Mouse (Mus musculus) lung, postnatal 0 days (tissue): Measurements from ENCODE around the gene 1700030K09Rik. TPM values are rescaled to one million over a fixed set of nuclear protein-coding genes. Genes with fewer than 3 reads are reported as not detected.

ENCODE experiments used
- ATAC-seq: fragments of 200-750 bp; cut with Nextera tagmentation; 2 replicates; pipeline ENCODE4 v1.8.0; 2017; ENCODE audit warnings: moderate library complexity
- DNase-seq: peaks from one replicate; pipeline ENCODE4 v3.0.0-alpha.2; 2016; ENCODE audit warnings: low spot score
- H3K27ac ChIP-seq: fragments of 300-500 bp; sonication (generic); 2 replicates; pipeline ENCODE4 v1.5.1; 2014; ENCODE audit warnings: antibody characterized with exemption, mild to moderate bottlenecking, low read length, mixed read lengths
- H3K27me3 ChIP-seq: fragments of 300-500 bp; sonication (generic); replicated peaks from 2 replicates; pipeline ENCODE4 v1.6.1; 2014; ENCODE audit warnings: low read length, mixed read lengths; ENCODE audit not compliant: insufficient read depth
- H3K36me3 ChIP-seq: fragments of 300-500 bp; sonication (generic); 2 replicates; pipeline ENCODE4 v1.6.1; 2014; ENCODE audit warnings: low read length, mixed read lengths; ENCODE audit not compliant: insufficient read depth
- H3K4me1 ChIP-seq: fragments of 300-500 bp; sonication (generic); 2 replicates; pipeline ENCODE4 v1.6.1; 2014; ENCODE audit warnings: antibody characterized with exemption, low read depth, low read length, mixed read lengths; ENCODE audit not compliant: insufficient read depth
- H3K4me2 ChIP-seq: fragments of 300-500 bp; sonication (generic); replicated peaks from 2 replicates; pipeline ENCODE4 v1.6.1; 2014; ENCODE audit warnings: low read depth, mild to moderate bottlenecking, low read length, moderate library complexity, mixed read lengths
- H3K4me3 ChIP-seq: fragments of 300-500 bp; sonication (generic); 2 replicates; pipeline ENCODE4 v1.5.1; 2014; ENCODE audit warnings: low read depth, low read length
- H3K9ac ChIP-seq: fragments of 300-500 bp; sonication (generic); replicated peaks from 2 replicates; pipeline ENCODE4 v1.6.1; 2014; ENCODE audit warnings: low read depth, mild to moderate bottlenecking
- H3K9me3 ChIP-seq: fragments of 300-500 bp; sonication (generic); 2 replicates; pipeline ENCODE4 v1.6.1; 2016; ENCODE audit warnings: low read length, mixed read lengths
- CTCF ChIP-seq: IDR thresholded peaks from 2 replicates; pipeline ENCODE4 v1.5.1; 2016; ENCODE audit warnings: antibody characterized with exemption, mild to moderate bottlenecking
- EP300 ChIP-seq: IDR thresholded peaks from 2 replicates; pipeline ENCODE4 v1.6.1; 2016; ENCODE audit warnings: antibody characterized with exemption, mild to moderate bottlenecking, control low read depth
- WGBS: fragments of 180-500 bp; shearing (Covaris S2); extraction: QIAGEN DNeasy Blood & Tissue Kit; methylation state at CpG from one replicate; pipeline ENCODE4 v1.1.7; 2014; 5-methylcytosine and 5-hydroxymethylcytosine counted together
- microRNA-seq: library from miRNA; unstranded; fragments of <30 nt; microRNA quantifications from one replicate; pipeline ENCODE4, GENCODE M21; 2016
- polyA plus RNA-seq: library from polyadenylated mRNA; unstranded; fragments of >200 nt; fragmentation: Nextera tagmentation; extraction: Ambion mirVana; gene quantifications from 2 replicates; pipeline ENCODE4 v1.2.1, GENCODE M21; 2015

The 1700030K09Rik gene
- polyA plus RNA-seq, 1 experiment from 2014 or later, result 9.0 TPM

DNA sequence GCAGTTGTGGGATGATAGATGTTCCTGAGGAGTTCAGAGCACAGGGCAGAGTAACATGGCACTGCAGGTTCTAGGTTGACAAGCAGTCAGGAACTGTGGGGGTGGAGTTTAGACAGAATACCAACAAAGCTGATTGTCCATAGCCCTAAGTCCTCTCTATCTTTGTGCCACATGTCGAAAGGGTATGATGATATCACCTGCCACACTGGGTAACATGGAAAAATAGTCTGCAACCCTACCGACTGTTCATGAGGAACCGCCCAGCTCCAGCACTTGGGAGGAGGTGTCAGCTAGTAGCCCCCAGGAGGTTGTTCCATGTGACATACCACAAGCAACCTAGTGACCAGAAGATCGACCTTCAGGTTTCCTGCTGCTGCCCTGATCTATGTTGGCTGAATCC, 54.8 kb downstream of the 1700030K09Rik start:
- no peak overlapping the region for H3K4me2 ChIP-seq
- 77% methylated on average over 4 of the region's 4 CpGs for WGBS
- no peak for ATAC-seq
- no peak overlapping the region for H3K27ac ChIP-seq
- H3K9ac ChIP-seq, result no peak overlapping the region
- H3K4me1 ChIP-seq, result no peaks in the 10 kb centered on the region
- no peaks in the 10 kb centered on the region for H3K9me3 ChIP-seq
- H3K27me3 ChIP-seq, result no peaks in the 10 kb centered on the region
- DNase-seq, result no peak
- no peak overlapping the region for H3K4me3 ChIP-seq
- H3K36me3 ChIP-seq, result peaks cover 21% of the 10 kb centered on the region
- TF ChIP-seq EP300 (no peak), CTCF (no peak)

GRCm38 (mm10) chr8:72499521-72500284, 56.0 kb downstream of the 1700030K09Rik start:
- DNase-seq (no peak), ATAC-seq (no peak)

DNA sequence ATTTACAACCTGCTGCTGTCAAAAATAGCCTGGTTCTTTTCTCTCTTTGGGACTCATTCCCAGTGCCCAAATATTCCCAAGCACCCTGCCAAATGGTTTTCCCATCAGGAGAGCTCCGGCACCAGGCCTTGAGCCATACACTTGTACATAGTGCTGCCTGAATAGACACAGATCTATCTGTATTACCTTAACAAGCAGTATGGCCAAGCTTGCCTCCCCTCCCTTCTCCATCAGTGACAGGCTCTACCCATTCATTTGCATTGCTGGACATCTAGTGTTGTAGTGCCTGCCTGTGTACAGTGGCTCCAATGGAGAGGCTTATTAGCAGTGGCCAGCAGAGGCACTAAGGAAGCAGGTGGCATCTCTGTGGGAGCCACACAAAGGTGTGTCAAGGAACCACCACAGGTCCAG, 56.8 kb downstream of the 1700030K09Rik start:
- WGBS, result 92% methylated on average over 1 of the region's 1 CpGs
- no peak overlapping the region for H3K27ac ChIP-seq
- H3K4me2 ChIP-seq, result no peak overlapping the region
- peaks cover 15% of the 10 kb centered on the region for H3K36me3 ChIP-seq
- no peak overlapping the region for H3K9ac ChIP-seq
- H3K27me3 ChIP-seq, result no peaks in the 10 kb centered on the region
- H3K4me3 ChIP-seq, result no peak overlapping the region
- DNase-seq (no peak), ATAC-seq (no peak)
- H3K9me3 ChIP-seq, result no peaks in the 10 kb centered on the region
- no peaks in the 10 kb centered on the region for H3K4me1 ChIP-seq
- TF ChIP-seq CTCF (no peak), EP300 (no peak)

More at GRCm38 (mm10) chr8:72499521-72500284, 56.0 kb downstream of the 1700030K09Rik start:
- no peak for TF ChIP-seq EP300
- TF ChIP-seq CTCF, result no peak
- 82% methylated on average over 2 of the region's 2 CpGs for WGBS
- H3K4me1 ChIP-seq, result no peaks in the 10 kb centered on the region
- H3K27me3 ChIP-seq, result no peaks in the 10 kb centered on the region
- no peak overlapping the region for H3K4me2 ChIP-seq
- H3K4me3 ChIP-seq, result no peak overlapping the region
- no peaks in the 10 kb centered on the region for H3K9me3 ChIP-seq
- peaks cover 21% of the 10 kb centered on the region for H3K36me3 ChIP-seq
- H3K9ac ChIP-seq, result no peak overlapping the region
- no peak overlapping the region for H3K27ac ChIP-seq

DNA sequence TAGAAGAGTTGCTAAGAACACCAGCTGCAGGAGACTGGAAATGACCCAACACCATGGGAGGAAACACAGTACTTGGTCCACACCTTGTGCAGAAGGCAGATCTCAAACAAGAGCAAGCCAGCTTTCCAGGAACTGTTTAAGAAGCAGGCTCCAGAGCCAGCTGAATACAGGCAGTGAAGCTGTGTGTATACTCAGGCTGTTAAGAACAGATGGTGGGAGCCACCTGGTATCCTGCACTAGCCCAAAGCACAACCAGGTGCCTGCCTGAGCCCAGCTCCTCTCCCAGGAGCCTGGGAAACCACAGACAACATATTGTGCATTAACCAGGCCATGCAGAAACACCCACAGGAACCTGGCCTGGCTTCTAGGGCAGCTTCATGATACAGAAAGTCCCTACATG, 60.5 kb downstream of the 1700030K09Rik start:
- no peak for DNase-seq
- TF ChIP-seq EP300, result no peak
- TF ChIP-seq CTCF, result no peak
- ATAC-seq, result no peak

GRCm38 (mm10) chr8:72504637-72505314, 61.1 kb downstream of the 1700030K09Rik start:
- no peaks in the 10 kb centered on the region for H3K36me3 ChIP-seq
- H3K4me1 ChIP-seq, result no peaks in the 10 kb centered on the region; the same call in 1 of the 2 replicates
- no peaks in the 10 kb centered on the region for H3K9me3 ChIP-seq
- no peak overlapping the region for H3K4me2 ChIP-seq
- no peak for TF ChIP-seq EP300
- 0 out of 2 replicates have a peak, but pooled peaks have one; percentile 12 for TF ChIP-seq CTCF
- DNase-seq, result no peak
- H3K9ac ChIP-seq, result no peak overlapping the region
- no peak overlapping the region for H3K4me3 ChIP-seq
- no peak for ATAC-seq
- H3K27ac ChIP-seq, result no peak overlapping the region
- H3K27me3 ChIP-seq, result no peaks in the 10 kb centered on the region

More for the DNA sequence above, 60.5 kb downstream of the 1700030K09Rik start:
- Histone ChIP-seq H3K9me3 (no peaks in the 10 kb centered on the region), H3K4me3 (no peak overlapping the region), H3K4me1 (no peaks in the 10 kb centered on the region; the same call in 1 of the 2 replicates), H3K36me3 (no peaks in the 10 kb centered on the region), H3K27me3 (no peaks in the 10 kb centered on the region), H3K4me2 (no peak overlapping the region), H3K27ac (no peak overlapping the region), H3K9ac (no peak overlapping the region)

GRCm38 (mm10) chr8:72507505-72507904, 63.8 kb downstream of the 1700030K09Rik start:
- H3K27ac ChIP-seq, result no peak overlapping the region
- ATAC-seq (no peak), DNase-seq (no peak)
- no peaks in the 10 kb centered on the region for H3K27me3 ChIP-seq
- H3K36me3 ChIP-seq, result no peaks in the 10 kb centered on the region
- no peak overlapping the region for H3K4me3 ChIP-seq
- WGBS, result 73% methylated on average over 1 of the region's 1 CpGs
- H3K9ac ChIP-seq, result no peak overlapping the region
- no peak overlapping the region for H3K4me2 ChIP-seq
- no peaks in the 10 kb centered on the region for H3K9me3 ChIP-seq
- H3K4me1 ChIP-seq, result no peaks in the 10 kb centered on the region; the same call in 1 of the 2 replicates
- TF ChIP-seq CTCF (no peak), EP300 (no peak)

Small RNAs within 50 kb of the gene (microRNA-seq; reads per million reads assigned to microRNA genes)
- not detected for gene Mir7068

Other genes starting within 250 kb of the 1700030K09Rik start
- gene Cib3, start 231.0 kb upstream of the 1700030K09Rik start, polyA plus RNA-seq, result 0.17 and 0.25 TPM in 2 replicates
- not detected in 2 replicates for gene Gm11034, start 230.2 kb upstream of the 1700030K09Rik start, polyA plus RNA-seq
- 63.7 and 69.3 TPM in 2 replicates for gene Fam32a, start 224.2 kb upstream of the 1700030K09Rik start, polyA plus RNA-seq
- 65.3 and 68.2 TPM in 2 replicates for gene Ap1m1, start 203.9 kb upstream of the 1700030K09Rik start, polyA plus RNA-seq
- 5.7 and 6.1 TPM in 2 replicates for gene Gm10282, start 138.6 kb upstream of the 1700030K09Rik start, polyA plus RNA-seq
- gene Klf2, start 124.8 kb upstream of the 1700030K09Rik start, polyA plus RNA-seq, result 65.3 and 74.1 TPM in 2 replicates
- 25.6 and 25.9 TPM in 2 replicates for gene Eps15l1, start 22.4 kb upstream of the 1700030K09Rik start, polyA plus RNA-seq
- 1.0 and 1.2 TPM in 2 replicates for gene Calr3, start within 50 bp of the 1700030K09Rik start, polyA plus RNA-seq
- gene Cherp, start 31.3 kb downstream of the 1700030K09Rik start, polyA plus RNA-seq, result 17.3 and 18.8 TPM in 2 replicates
- 9.8 and 10.5 TPM in 2 replicates for gene Slc35e1, start 48.7 kb downstream of the 1700030K09Rik start, polyA plus RNA-seq
- gene Med26, start 104.4 kb downstream of the 1700030K09Rik start, polyA plus RNA-seq, result 9.5 and 9.6 TPM in 2 replicates
- gene Smim7, start 127.2 kb downstream of the 1700030K09Rik start, polyA plus RNA-seq, result 96.8 and 100 TPM in 2 replicates
- gene Tmem38a, start 128.2 kb downstream of the 1700030K09Rik start, polyA plus RNA-seq, result 17.3 and 19.1 TPM in 2 replicates
- 0.05 and 0.13 TPM in 2 replicates for gene Nwd1, start 202.8 kb downstream of the 1700030K09Rik start, polyA plus RNA-seq